Mouse (Mus musculus) heart, postnatal 0 days (tissue): Measurements from ENCODE around the gene Tango2. TPM values are rescaled to one million over a fixed set of nuclear protein-coding genes. Genes with fewer than 3 reads are reported as not detected.

Experiments used
- ATAC-seq: fragments of 200-750 bp; cut with Nextera tagmentation; 2 replicates; pipeline ENCODE4 v1.8.0; 2017; ENCODE audit warnings: low read depth, moderate number of reproducible peaks, moderate library complexity; ENCODE audit not compliant: insufficient read depth
- DNase-seq: peaks from one replicate; pipeline ENCODE4 v3.0.0-alpha.2; 2016; ENCODE audit warnings: low spot score
- H3K27ac ChIP-seq: fragments of 300-500 bp; sonication (generic); 2 replicates; pipeline ENCODE4 v1.5.1; 2014; ENCODE audit warnings: low read depth, mild to moderate bottlenecking
- H3K27me3 ChIP-seq: fragments of 300-500 bp; sonication (generic); 2 replicates; pipeline ENCODE4 v1.6.1; 2014; ENCODE audit warnings: low read length, mixed read lengths; ENCODE audit not compliant: control insufficient read depth, insufficient read depth
- H3K36me3 ChIP-seq: fragments of 300-500 bp; sonication (generic); replicated peaks from 2 replicates; pipeline ENCODE4 v1.6.1; 2014; ENCODE audit warnings: low read length, mixed read lengths; ENCODE audit not compliant: control insufficient read depth, insufficient read depth
- H3K4me1 ChIP-seq: fragments of 300-500 bp; sonication (generic); 2 replicates; pipeline ENCODE4 v1.6.1; 2014; ENCODE audit warnings: antibody characterized with exemption; ENCODE audit not compliant: control insufficient read depth, insufficient read depth
- H3K4me2 ChIP-seq: fragments of 300-500 bp; sonication (generic); 2 replicates; pipeline ENCODE4 v1.6.1; 2014; ENCODE audit warnings: low read depth, mild to moderate bottlenecking, low read length, moderate library complexity
- H3K4me3 ChIP-seq: fragments of 300-500 bp; sonication (generic); 2 replicates; pipeline ENCODE4 v1.5.1; 2014; ENCODE audit warnings: low read depth, low read length
- H3K9ac ChIP-seq: fragments of 300-500 bp; sonication (generic); replicated peaks from 2 replicates; pipeline ENCODE4 v1.6.1; 2014; ENCODE audit warnings: low read depth, low read length, mixed read lengths
- H3K9me3 ChIP-seq: fragments of 300-500 bp; sonication (generic); replicated peaks from 2 replicates; pipeline ENCODE4 v1.6.1; 2016; ENCODE audit warnings: low read length; ENCODE audit not compliant: control insufficient read depth
- CTCF ChIP-seq: IDR thresholded peaks from 2 replicates; pipeline ENCODE4 v1.5.1; 2016; ENCODE audit warnings: antibody characterized with exemption, control low read depth, low read depth
- EP300 ChIP-seq: IDR thresholded peaks from 2 replicates; pipeline ENCODE4 v1.6.1; 2016; ENCODE audit warnings: antibody characterized with exemption, low read depth
- WGBS: fragments of 180-500 bp; shearing (Covaris S2); extraction: QIAGEN DNeasy Blood & Tissue Kit; methylation state at CpG from one replicate; pipeline ENCODE4 v1.1.7; 2014; 5-methylcytosine and 5-hydroxymethylcytosine counted together
- polyA plus RNA-seq: library from polyadenylated mRNA; unstranded; fragments of >200 nt; fragmentation: Nextera tagmentation; extraction: Ambion mirVana; gene quantifications from 2 replicates; pipeline ENCODE4 v1.2.1, GENCODE M21; 2015
- total RNA-seq: library from RNA; depleted of rRNA; stranded (reverse); fragments of >200 nt; gene quantifications from 2 replicates; pipeline ENCODE4 v1.2.3, GENCODE M21; 2014; ENCODE audit warnings: low replicate concordance

Gene Tango2
- total and polyA plus RNA-seq, 2 experiments from 2014 or later, result 56.9 to 65.8 TPM

- Histone ChIP-seq H3K4me3 (no peak overlapping the region), H3K27me3 (no peaks in the 10 kb centered on the region), H3K27ac (no peak overlapping the region), H3K4me2 (no peak overlapping the region), H3K4me1 (no peaks in the 10 kb centered on the region), H3K9ac (no peak overlapping the region), H3K9me3 (no peaks in the 10 kb centered on the region), H3K36me3 (no peaks in the 10 kb centered on the region)
- DNase-seq (no peak), ATAC-seq (no peak)
- no peak for TF ChIP-seq EP300
- TF ChIP-seq CTCF, result no peak
- WGBS, result 78% methylated on average over 6 of the region's 6 CpGs
These were observed 10.1 kb upstream of the Tango2 start for GRCm38 (mm10) chr16:18357977-18358376.

GRCm38 (mm10) chr16:18356961-18357360 lies 9.1 kb upstream of the Tango2 start:
- WGBS, result 83% methylated on average over 1 of the region's 1 CpGs
- Histone ChIP-seq H3K9ac (no peak overlapping the region), H3K27me3 (no peaks in the 10 kb centered on the region), H3K27ac (no peak overlapping the region), H3K4me1 (no peaks in the 10 kb centered on the region), H3K9me3 (no peaks in the 10 kb centered on the region), H3K36me3 (no peaks in the 10 kb centered on the region), H3K4me3 (no peak overlapping the region), H3K4me2 (no peak overlapping the region)
- TF ChIP-seq CTCF (no peak), EP300 (no peak)
- no peak for DNase-seq
- ATAC-seq, result no peak

GRCm38 (mm10) chr16:18353106-18353505 lies 5.2 kb upstream of the Tango2 start:
- TF ChIP-seq EP300, result no peak
- TF ChIP-seq CTCF, result no peak
- Histone ChIP-seq H3K9me3 (no peaks in the 10 kb centered on the region), H3K36me3 (no peaks in the 10 kb centered on the region), H3K9ac (no peak overlapping the region), H3K4me1 (peaks cover 3% of the 10 kb centered on the region; the same call in 1 of the 2 replicates), H3K27me3 (peaks cover 15% of the 10 kb centered on the region), H3K4me2 (no peak overlapping the region), H3K4me3 (no peak overlapping the region), H3K27ac (no peak overlapping the region)
- no peak for ATAC-seq
- 36% methylated on average over 1 of the region's 1 CpGs for WGBS
- DNase-seq, result no peak

- H3K36me3 ChIP-seq, result no peaks in the 10 kb centered on the region
- H3K27me3 ChIP-seq, result peaks cover 15% of the 10 kb centered on the region
- peaks cover 3% of the 10 kb centered on the region; the same call in 1 of the 2 replicates for H3K4me1 ChIP-seq
- H3K9ac ChIP-seq, result no peak overlapping the region
- no peak overlapping the region for H3K27ac ChIP-seq
- ATAC-seq (no peak), DNase-seq (no peak)
- no peak overlapping the region for H3K4me3 ChIP-seq
- WGBS, result 60% methylated on average over 5 of the region's 5 CpGs
- no peak overlapping the region for H3K4me2 ChIP-seq
- peak; percentile 72 for TF ChIP-seq CTCF
- no peak for TF ChIP-seq EP300
- H3K9me3 ChIP-seq, result no peaks in the 10 kb centered on the region
These were observed 3.6 kb upstream of the Tango2 start for GRCm38 (mm10) chr16:18351313-18352055.

- H3K9me3 ChIP-seq, result no peaks in the 10 kb centered on the region
- H3K27me3 ChIP-seq, result peaks cover 15% of the 10 kb centered on the region
- H3K4me3 ChIP-seq, result no peak overlapping the region
- ATAC-seq (no peak), DNase-seq (no peak)
- H3K27ac ChIP-seq, result no peak overlapping the region
- no peak overlapping the region for H3K9ac ChIP-seq
- peaks cover 3% of the 10 kb centered on the region; the same call in 1 of the 2 replicates for H3K4me1 ChIP-seq
- TF ChIP-seq EP300 (no peak), CTCF (no peak)
- WGBS, result 73% methylated on average over 12 of the region's 12 CpGs
- no peaks in the 10 kb centered on the region for H3K36me3 ChIP-seq
- no peak overlapping the region for H3K4me2 ChIP-seq
These were observed 1.9 kb upstream of the Tango2 start for GRCm38 (mm10) chr16:18349761-18350325.
